In the genomic region with DNA sequence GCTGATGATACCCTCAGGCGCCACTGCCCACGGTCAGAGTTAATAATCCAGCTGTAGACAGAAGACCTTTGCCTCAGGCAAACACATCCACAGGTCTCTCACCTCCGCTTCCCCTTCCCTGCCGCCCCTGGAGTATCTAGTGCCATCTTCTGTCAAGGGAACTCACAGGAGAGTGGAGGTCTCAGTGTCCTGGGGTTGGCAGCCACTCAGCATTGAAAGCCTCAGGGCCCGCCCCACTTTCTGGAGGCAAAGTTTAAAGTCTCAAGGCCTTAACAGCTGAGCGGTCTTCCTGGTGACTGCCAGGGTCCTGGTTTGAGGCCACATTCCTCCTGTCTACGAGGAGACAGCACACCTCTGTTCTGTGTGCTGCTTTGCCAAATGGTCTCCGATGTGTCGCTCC, we compare ENCODE assay signal across 11 mouse cellular contexts.
"Had no signal": no experiment of that assay in that cellular context is flagged by ENCODE, and none has a peak within 500 bp of the region (broad histone marks: within the 10 kb centered on the region; RNA-seq: fewer than 3 reads in every experiment).

No protein-coding gene starts in this region.

- H3K4me1 ChIP-seq: hindbrain, embryonic 15.5 days; liver, embryonic 13.5 days had no signal

- H3K9me3 ChIP-seq: hindbrain, embryonic 15.5 days; limb, embryonic 13.5 days; liver, embryonic 13.5 days; midbrain, embryonic 12.5 days; stomach, embryonic 15.5 days had no signal

- H3K4me2 ChIP-seq: hindbrain, embryonic 15.5 days; limb, embryonic 13.5 days; liver, embryonic 13.5 days; midbrain, embryonic 12.5 days; stomach, embryonic 15.5 days had no signal

- DNase-seq: left cerebral cortex, postnatal 4 days; liver, embryonic 13.5 days; lung, adult 18-20 months; right cerebral cortex, postnatal 14 days; thymus, adult 2 months; thymus, postnatal 25 days had no signal

- H3K9ac ChIP-seq: hindbrain, embryonic 15.5 days; limb, embryonic 13.5 days; liver, embryonic 13.5 days; midbrain, embryonic 12.5 days; stomach, embryonic 15.5 days had no signal

- H3K27me3 ChIP-seq: stomach, embryonic 15.5 days had no signal

- H3K4me3 ChIP-seq: hindbrain, embryonic 15.5 days; layer of hippocampus, adult 2 months; limb, embryonic 13.5 days; liver, embryonic 13.5 days; midbrain, embryonic 12.5 days; stomach, embryonic 15.5 days had no signal

- H3K36me3 ChIP-seq: hindbrain, embryonic 15.5 days; limb, embryonic 13.5 days; liver, embryonic 13.5 days; midbrain, embryonic 12.5 days; stomach, embryonic 15.5 days had no signal

- H3K27ac ChIP-seq: hindbrain, embryonic 15.5 days; layer of hippocampus, adult 2 months; limb, embryonic 13.5 days; liver, embryonic 13.5 days; midbrain, embryonic 12.5 days; stomach, embryonic 15.5 days had no signal
